Mouse (Mus musculus) G1E (cell line): ENCODE data around the gene Ctsz. TPM values are rescaled to one million over a fixed set of nuclear protein-coding genes. Genes with fewer than 3 reads are reported as not detected.

ENCODE experiments used
- ATAC-seq: 2 replicates; pipeline ENCODE4 v1.8.0; 2016; ENCODE audit warnings: mild to moderate bottlenecking; ENCODE audit not compliant: insufficient number of reproducible peaks, poor library complexity, low FRiP score, severe bottlenecking; ENCODE audit errors: extremely low read depth
- DNase-seq: peaks from one replicate; pipeline ENCODE4 v3.0.0; 2012; ENCODE audit warnings: low spot score
- H3K27me3 ChIP-seq: 2 replicates; pipeline ENCODE4 v1.6.1; 2012; ENCODE audit warnings: mild to moderate bottlenecking, low read length, inconsistent platforms; ENCODE audit not compliant: insufficient read depth
- H3K36me3 ChIP-seq: replicated peaks from 2 replicates; pipeline ENCODE3; 2012; ENCODE audit warnings: mild to moderate bottlenecking, inconsistent platforms
- H3K4me1 ChIP-seq: 2 replicates; pipeline ENCODE4 v1.6.1; 2012; ENCODE audit warnings: low read depth, low read length, inconsistent platforms, mixed read lengths; ENCODE audit not compliant: insufficient read depth
- H3K4me3 ChIP-seq: 2 replicates; pipeline ENCODE4 v1.5.1; 2012; ENCODE audit warnings: low read depth, mild to moderate bottlenecking, inconsistent platforms, low read length, moderate library complexity, mixed read lengths
- H3K9me3 ChIP-seq: replicated peaks from 2 replicates; pipeline ENCODE4 v1.6.1; 2012; ENCODE audit warnings: inconsistent platforms
- CTCF ChIP-seq: IDR thresholded peaks from 2 replicates; pipeline ENCODE4 v1.5.1; 2012; ENCODE audit warnings: low read depth, low read length, inconsistent platforms, mixed read lengths
- GATA1 ChIP-seq: IDR thresholded peaks from 2 replicates; pipeline ENCODE4 v1.6.1; 2012; ENCODE audit warnings: borderline replicate concordance, low read length, inconsistent platforms, mixed read lengths
- GATA2 ChIP-seq: IDR thresholded peaks from 2 replicates; pipeline ENCODE4 v1.6.1; 2012; ENCODE audit warnings: low read depth, low read length, inconsistent platforms, borderline replicate concordance
- POLR2AphosphoS5 ChIP-seq: IDR thresholded peaks from 2 replicates; pipeline ENCODE4 v1.6.1; 2012; ENCODE audit warnings: low read depth, low read length, inconsistent platforms; ENCODE audit not compliant: insufficient replicate concordance
- TAL1 ChIP-seq: conservative IDR thresholded peaks from 2 replicates; pipeline ENCODE4 v1.6.1; 2012; ENCODE audit warnings: low read depth, low read length, inconsistent platforms, mixed read lengths
- polyA plus RNA-seq: library from polyadenylated mRNA; stranded (reverse); fragments of >175 nt; gene quantifications from 2 replicates; pipeline ENCODE4 v1.2.3, GENCODE M21; 2012
- total RNA-seq, 2 experiments: library from RNA; stranded (forward) in 1 of 2; stranded (reverse) in 1 of 2; fragments of 200-1000 nt in 1 of 2; fragments of >200 nt in 1 of 2; fragmentation: Nextera tagmentation in 1 of 2; gene quantifications; 2 replicates each; pipeline ENCODE4 v1.2.3; 2014 to 2017

The Ctsz gene
- total and polyA plus RNA-seq, 3 experiments: 22.1 to 27.1 (median 24.8) TPM

DNA sequence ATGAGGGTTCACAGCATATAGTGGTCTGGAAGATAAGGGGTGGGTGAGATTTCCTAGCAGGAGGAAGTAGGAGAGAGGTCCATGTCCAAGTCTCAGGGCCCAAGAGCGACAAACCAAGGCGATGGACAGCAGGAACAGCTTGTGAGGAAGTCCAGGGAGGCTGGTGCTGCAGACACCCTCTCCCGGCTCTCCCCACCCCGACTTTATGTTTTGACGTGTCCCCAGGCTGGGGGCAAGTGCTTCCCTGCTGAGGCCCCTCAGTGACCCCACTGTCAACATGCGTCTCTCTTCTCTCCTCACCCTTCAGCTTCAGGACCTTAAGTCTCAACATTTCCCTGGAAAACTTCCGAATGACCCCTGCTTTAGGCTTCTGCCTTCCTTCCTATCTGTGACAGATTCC, 25.7 kb downstream of the Ctsz start:
- Histone ChIP-seq H3K4me1 (peaks cover 17% of the 10 kb centered on the region), H3K9me3 (no peaks in the 10 kb centered on the region), H3K27me3 (peaks cover 18% of the 10 kb centered on the region), H3K4me3 (no peak overlapping the region), H3K36me3 (peaks cover 13% of the 10 kb centered on the region)
- no peak for TF ChIP-seq GATA1
- DNase-seq (no peak), ATAC-seq (no peak)

DNA sequence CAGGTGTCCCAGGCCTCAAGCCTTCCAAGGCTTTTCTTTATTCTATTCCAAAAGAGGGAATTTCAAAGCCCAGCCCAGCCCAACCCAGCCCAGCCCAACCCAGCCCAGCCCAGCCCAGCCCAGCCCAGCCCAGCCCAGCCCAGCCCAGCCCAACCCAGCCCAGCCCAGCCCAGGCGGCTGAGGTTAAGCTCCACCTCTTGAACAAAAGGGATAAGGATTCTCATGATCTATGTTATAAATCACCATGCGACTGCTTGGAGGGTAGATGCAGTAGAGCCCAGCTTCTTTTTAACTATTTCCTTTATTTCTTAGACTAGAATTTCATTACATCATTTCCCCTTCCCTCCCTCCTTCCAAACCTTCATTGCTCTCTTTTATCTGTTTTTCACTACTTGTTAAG, 28.6 kb downstream of the Ctsz start:
- Histone ChIP-seq H3K36me3 (no peaks in the 10 kb centered on the region), H3K9me3 (no peaks in the 10 kb centered on the region), H3K4me1 (no peaks in the 10 kb centered on the region), H3K27me3 (peaks cover 20% of the 10 kb centered on the region), H3K4me3 (no peak overlapping the region)
- no peak for DNase-seq
- ATAC-seq: no peak
- TF ChIP-seq GATA1 (no peak), GATA2 (no peak)

DNA sequence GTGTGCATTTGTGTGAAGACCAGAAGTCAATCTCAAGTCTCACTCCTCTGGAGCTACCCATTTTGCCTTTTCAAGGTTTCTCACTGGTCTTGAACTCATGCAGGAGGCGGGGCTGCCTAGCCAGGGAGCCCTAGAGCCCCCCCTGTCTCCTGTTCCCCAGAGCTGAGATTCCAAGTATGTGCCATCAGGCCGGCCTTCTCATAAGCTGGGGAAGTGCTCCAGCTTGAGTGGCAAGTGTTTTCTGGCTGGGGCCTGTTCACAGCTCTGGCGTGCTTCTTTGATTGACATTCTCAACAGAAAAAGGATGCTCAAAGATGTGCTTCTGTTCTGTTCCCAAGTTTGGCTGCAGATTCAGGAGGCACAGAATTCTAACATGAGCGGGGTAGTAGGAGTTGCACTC, 38.4 kb downstream of the Ctsz start:
- no peak for DNase-seq
- Histone ChIP-seq H3K9me3 (no peaks in the 10 kb centered on the region), H3K4me3 (no peak overlapping the region), H3K4me1 (no peaks in the 10 kb centered on the region), H3K27me3 (peaks cover 5% of the 10 kb centered on the region; the same call in 1 of the 2 replicates), H3K36me3 (no peaks in the 10 kb centered on the region)
- ATAC-seq: no peak
- no peak for TF ChIP-seq POLR2AphosphoS5

DNA sequence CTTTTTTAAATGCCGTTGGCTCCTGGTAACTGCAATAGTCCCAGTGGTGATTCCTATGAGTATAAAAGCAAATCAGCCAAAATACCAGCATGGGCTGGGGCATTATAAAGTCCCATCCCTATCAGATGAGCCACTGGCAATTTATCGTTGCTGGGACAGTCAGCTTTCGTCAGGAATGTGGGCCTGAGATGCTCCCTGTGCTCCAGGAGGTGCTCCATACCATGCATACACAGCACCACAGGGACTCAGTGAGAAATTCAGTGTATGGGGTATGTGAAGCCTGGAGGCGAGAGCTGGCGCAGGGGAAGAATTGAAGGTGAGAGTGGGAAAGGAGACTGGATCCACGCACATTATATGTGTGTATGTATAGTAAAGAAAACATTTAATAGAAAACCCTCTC, 41.0 kb downstream of the Ctsz start:
- TF ChIP-seq GATA1: no peak
- TF ChIP-seq POLR2AphosphoS5: no peak
- TF ChIP-seq CTCF: no peak
- no peak for TF ChIP-seq GATA2
- no peak for TF ChIP-seq TAL1
- Histone ChIP-seq H3K36me3 (no peaks in the 10 kb centered on the region), H3K27me3 (peaks cover 13% of the 10 kb centered on the region; the same call in 1 of the 2 replicates), H3K9me3 (no peaks in the 10 kb centered on the region), H3K4me3 (no peak overlapping the region), H3K4me1 (no peaks in the 10 kb centered on the region)
- no peak for DNase-seq
- no peak for ATAC-seq

DNA sequence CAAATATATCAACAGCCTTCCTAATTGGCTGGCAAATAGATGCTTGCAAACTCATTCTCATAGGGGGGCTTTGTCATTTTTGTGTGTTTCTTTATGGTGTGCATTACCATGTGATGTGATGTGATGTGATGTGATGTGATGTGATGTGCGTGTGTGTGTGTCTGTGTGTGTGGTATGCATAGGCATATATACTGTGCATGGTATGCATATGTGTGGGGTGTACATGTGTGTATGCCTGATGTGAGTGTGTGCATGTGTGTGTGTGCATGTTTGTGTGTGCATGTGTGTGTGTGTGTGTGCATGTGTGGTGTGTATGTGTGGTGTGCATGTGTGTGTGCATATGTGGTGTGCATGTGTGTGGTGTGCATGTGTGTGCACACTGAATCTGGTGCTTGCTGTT, 41.8 kb downstream of the Ctsz start:
- Histone ChIP-seq H3K9me3 (no peaks in the 10 kb centered on the region), H3K4me1 (no peaks in the 10 kb centered on the region), H3K4me3 (no peak overlapping the region), H3K27me3 (peaks cover 13% of the 10 kb centered on the region; the same call in 1 of the 2 replicates), H3K36me3 (no peaks in the 10 kb centered on the region)
- no peak for DNase-seq
- no peak for ATAC-seq
- no peak for TF ChIP-seq GATA2

DNA sequence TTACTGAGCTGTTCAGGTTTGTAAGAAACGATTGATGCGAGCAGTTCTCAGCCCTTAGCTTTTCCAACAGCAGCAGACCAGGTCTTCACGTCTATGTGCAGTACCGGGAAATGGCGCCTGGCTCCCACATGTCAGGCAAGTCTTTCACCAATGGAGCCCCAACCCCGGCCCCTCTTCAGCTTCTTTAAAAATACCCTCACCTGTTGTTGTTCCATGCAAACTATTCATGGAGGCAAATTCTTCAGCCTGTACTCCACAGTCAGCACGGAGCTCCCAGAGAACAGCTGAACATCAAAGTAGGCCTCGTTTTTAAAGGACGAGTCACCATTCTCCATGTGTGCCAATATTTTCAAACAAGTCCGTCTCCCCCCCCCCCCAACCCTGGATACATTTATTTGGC, 42.2 kb downstream of the Ctsz start:
- Histone ChIP-seq H3K4me1 (no peaks in the 10 kb centered on the region), H3K27me3 (peaks cover 13% of the 10 kb centered on the region; the same call in 1 of the 2 replicates), H3K9me3 (no peaks in the 10 kb centered on the region), H3K4me3 (no peak overlapping the region), H3K36me3 (no peaks in the 10 kb centered on the region)
- no peak for TF ChIP-seq CTCF
- TF ChIP-seq TAL1: no peak
- TF ChIP-seq GATA2: no peak
- no peak for TF ChIP-seq GATA1
- TF ChIP-seq POLR2AphosphoS5: no peak
- ATAC-seq: no peak
- no peak for DNase-seq

DNA sequence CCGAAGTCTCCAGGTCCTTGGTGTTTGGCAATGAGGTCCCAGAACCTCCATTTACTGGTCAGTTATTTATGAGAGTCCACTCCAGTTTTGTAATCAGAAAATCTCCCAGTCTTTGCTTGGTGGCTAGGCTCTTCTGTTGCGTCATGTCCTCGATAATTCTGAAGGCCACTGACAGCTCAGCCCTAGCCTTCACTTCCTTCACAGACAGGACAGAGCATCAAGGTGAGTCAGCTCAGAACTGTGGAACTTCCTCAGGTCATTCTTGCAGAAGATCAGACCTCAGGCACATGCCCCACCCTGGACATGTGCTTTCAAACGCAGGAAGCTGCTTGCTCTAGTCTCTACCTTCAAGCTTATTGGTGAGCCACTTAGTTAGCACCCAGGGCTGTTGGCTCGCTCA, 45.5 kb downstream of the Ctsz start:
- Histone ChIP-seq H3K9me3 (no peaks in the 10 kb centered on the region), H3K36me3 (no peaks in the 10 kb centered on the region), H3K4me3 (no peak overlapping the region), H3K27me3 (peaks cover 8% of the 10 kb centered on the region; the same call in 1 of the 2 replicates), H3K4me1 (no peaks in the 10 kb centered on the region)
- DNase-seq (no peak), ATAC-seq (no peak)
- TF ChIP-seq CTCF: no peak
- TF ChIP-seq TAL1: no peak
- TF ChIP-seq GATA2: no peak
- no peak for TF ChIP-seq GATA1
- no peak for TF ChIP-seq POLR2AphosphoS5
